Mouse (Mus musculus) small intestine, adult 10 weeks (tissue): ENCODE results near the gene Trim43b. TPM values are rescaled to one million over a fixed set of nuclear protein-coding genes. Genes with fewer than 3 reads are reported as not detected.

ENCODE experiments used
- polyA plus RNA-seq: library from polyadenylated mRNA; stranded (reverse); fragments of 350-450 nt; fragmentation: Illumina TruSeq; extraction: RNeasy Lipid Tissue Mini Kit (QIAGEN cat#74804); gene quantifications from one replicate; pipeline ENCODE4 v1.2.3, GENCODE M21; 2014; ENCODE audit warnings: low replicate concordance

Trim43b gene
- polyA plus RNA-seq: not detected

GRCm38 (mm10) chr9:89092735-89093134 lies at the start of gene Trim43b:
Trim43b (minus strand) TSS chr9:89092835.

Other genes starting within 250 kb of the Trim43b start
- gene Bcl2a1a, start 135.9 kb downstream of the Trim43b start, polyA plus RNA-seq: 11.1 TPM
- gene Bcl2a1b, start 106.4 kb upstream of the Trim43b start, polyA plus RNA-seq: 19.7 TPM
- 6.3 TPM for gene Gm29094, start 106.5 kb upstream of the Trim43b start, polyA plus RNA-seq
- 14.4 TPM for gene Mthfs, start 117.8 kb upstream of the Trim43b start, polyA plus RNA-seq